Mouse (Mus musculus) frontal cortex, postnatal 36 days (tissue): ENCODE data around the gene Dact3.
A peak's percentile ranks its signal among the peaks of the same experiment; 100 is the strongest.

ENCODE experiments used
- DNase-seq, 2 experiments: peaks; one replicate each; pipeline ENCODE4 v3.0.0; 2022; ENCODE audit warnings: low spot score in 2 of 2

The Dact3 gene

GRCm38 (mm10) chr7:16915461-16916340 lies 40.6 kb downstream of the Dact3 start:
- no peak for DNase-seq

- DNase-seq, result no peak
Observed at GRCm38 (mm10) chr7:16916342-16917265, 41.5 kb downstream of the Dact3 start.

GRCm38 (mm10) chr7:16917447-16917846 lies 42.3 kb downstream of the Dact3 start:
- DNase-seq, result no peak

- peak; percentile 80 to 82 for DNase-seq
Observed at GRCm38 (mm10) chr7:16918014-16918413, 42.9 kb downstream of the Dact3 start.

- no peak for DNase-seq
Observed at GRCm38 (mm10) chr7:16918670-16919069, 43.6 kb downstream of the Dact3 start.

- no peak for DNase-seq
Observed at GRCm38 (mm10) chr7:16919395-16920149, 44.5 kb downstream of the Dact3 start.

GRCm38 (mm10) chr7:16920150-16920579 lies 45.0 kb downstream of the Dact3 start:
- DNase-seq, result no peak

- DNase-seq, result peak in 1 of 2 experiments; percentile 58
Observed at GRCm38 (mm10) chr7:16920818-16921791, 46.0 kb downstream of the Dact3 start.

GRCm38 (mm10) chr7:16921881-16922335 lies 46.8 kb downstream of the Dact3 start:
- DNase-seq, result no peak

- DNase-seq, result peak; percentile 54 to 64
Observed at GRCm38 (mm10) chr7:16922360-16922973, 47.4 kb downstream of the Dact3 start.

GRCm38 (mm10) chr7:16923283-16924036 lies 48.3 kb downstream of the Dact3 start:
- DNase-seq, result peak; percentile 48 to 58

GRCm38 (mm10) chr7:16924037-16924834 lies 49.1 kb downstream of the Dact3 start, which contains the start of gene Calm3:
Calm3 (minus strand) TSS chr7:16924114.
- DNase-seq, result peak; percentile 100

GRCm38 (mm10) chr7:16928341-16928740 lies 53.2 kb downstream of the Dact3 start:
- DNase-seq, result no peak

GRCm38 (mm10) chr7:16930850-16931249 lies 55.7 kb downstream of the Dact3 start:
- DNase-seq, result peak; percentile 80 to 91

- DNase-seq, result peak; percentile 88 to 94
Observed at GRCm38 (mm10) chr7:16931968-16932627, 57.0 kb downstream of the Dact3 start.

GRCm38 (mm10) chr7:16932704-16933577 lies 57.8 kb downstream of the Dact3 start:
- peak; percentile 37 to 81 for DNase-seq
